Mouse (Mus musculus): Measurements from ENCODE around the gene Uqcrfs1. TPM values are rescaled to one million over a fixed set of nuclear protein-coding genes. Genes with fewer than 3 reads are reported as not detected.

Gene Uqcrfs1
- polyA plus RNA-seq (2012): 106 and 112 TPM in 2 replicates

DNA sequence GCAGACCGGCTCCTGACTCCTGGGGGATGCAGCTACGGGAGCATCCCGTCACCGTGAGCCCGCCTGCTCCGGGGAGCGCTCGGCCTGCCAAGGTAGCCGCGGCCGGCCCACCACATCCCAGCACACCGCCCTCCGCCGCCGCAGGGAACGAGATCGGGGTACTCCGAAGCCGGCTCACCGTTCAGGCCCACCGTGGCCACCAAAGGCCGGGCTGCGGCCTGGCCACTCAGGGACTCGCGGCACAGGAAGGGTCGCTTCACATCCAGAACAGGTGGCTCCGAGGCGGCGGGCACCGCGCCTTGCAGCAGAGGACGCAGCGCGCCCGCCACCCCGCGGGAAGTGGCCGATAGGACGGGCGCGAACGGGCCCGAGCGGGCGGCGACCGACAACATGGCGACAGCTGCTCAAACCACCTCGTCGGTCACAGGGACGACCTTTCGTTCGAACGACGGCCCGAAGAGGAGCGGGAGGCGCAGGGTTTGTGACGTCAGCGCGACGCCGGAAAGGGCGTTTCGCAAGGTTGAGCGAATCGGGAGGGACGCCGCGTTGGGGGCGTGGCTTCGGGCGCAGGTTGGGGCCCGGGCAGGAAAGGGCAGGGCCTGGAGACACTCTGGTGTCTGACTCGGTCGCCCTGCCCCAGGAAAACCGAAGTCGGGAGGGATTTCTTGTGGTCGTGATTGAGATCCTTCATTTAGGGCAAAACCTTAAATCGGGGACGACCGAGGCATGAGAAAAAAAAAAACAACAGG, at the start of gene Uqcrfs1:
TSS of gene Uqcrfs1 (minus strand) at position 507 of the 749 bp plus-strand sequence.

Other genes starting within 250 kb of the Uqcrfs1 start
- 0.94 and 1.2 TPM in 2 replicates for gene Agtr1a, start 208.9 kb downstream of the Uqcrfs1 start, polyA plus RNA-seq (2012)
- gene Dusp22, start 114.6 kb upstream of the Uqcrfs1 start, polyA plus RNA-seq (2012): 1.8 and 2.6 TPM in 2 replicates
- gene Irf4, start 203.9 kb upstream of the Uqcrfs1 start, polyA plus RNA-seq (2012): 0.66 and 1.2 TPM in 2 replicates

All from megakaryocyte-erythroid progenitor cell, adult 5 weeks (primary cell).